Mouse (Mus musculus) liver, embryonic 14.5 days (tissue): ENCODE measurements at regions not wholly inside any gene's neighbourhood (a gene's known extent, or its start where the extent isn't known, plus 50 kb on each side); places are given as distances from the start of the nearest gene placed in this dataset.

Experiments used
- CTCF ChIP-seq: IDR thresholded peaks from 2 replicates; pipeline ENCODE4 v1.5.1; 2016; ENCODE audit warnings: antibody characterized with exemption, low read depth, control low read depth
- EP300 ChIP-seq: IDR thresholded peaks from 2 replicates; pipeline ENCODE4 v1.6.1; 2016; ENCODE audit warnings: antibody characterized with exemption, low read depth

DNA sequence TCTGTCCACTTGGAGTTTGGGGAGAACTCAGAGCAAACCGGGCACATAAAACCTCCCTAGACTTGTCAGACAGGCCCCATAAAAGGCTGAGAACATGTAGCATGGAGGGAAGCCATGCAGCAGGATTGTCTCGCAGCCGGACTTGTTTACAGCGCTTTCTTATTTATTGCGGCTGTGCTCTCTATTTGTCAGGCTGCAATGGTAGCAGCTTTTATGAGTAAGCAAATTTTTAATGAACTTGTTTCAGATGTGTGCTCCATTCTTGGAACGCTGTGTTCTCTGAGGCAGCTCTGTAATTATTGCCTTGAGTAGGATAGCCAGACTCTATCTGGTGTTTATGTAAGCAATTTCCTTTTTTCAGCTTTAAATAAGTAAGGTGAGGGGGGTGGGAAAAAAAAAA lies 169.2 kb upstream of the Camk1g start:
- TF ChIP-seq CTCF = no peak
- TF ChIP-seq EP300 = no peak
